Mouse (Mus musculus) erythroblast, embryonic 14.5 days (primary cell): ENCODE measurements around the gene Patj. TPM values are rescaled to one million over a fixed set of nuclear protein-coding genes. Genes with fewer than 3 reads are reported as not detected.

Experiments used
- H3K27me3 ChIP-seq: 2 replicates; pipeline ENCODE4 v1.6.1; 2012; ENCODE audit warnings: inconsistent platforms; ENCODE audit not compliant: control insufficient read depth
- H3K36me3 ChIP-seq: 2 replicates; pipeline ENCODE4 v1.6.1; 2012; ENCODE audit warnings: mild to moderate bottlenecking, inconsistent platforms; ENCODE audit not compliant: control insufficient read depth
- H3K4me1 ChIP-seq: 2 replicates; pipeline ENCODE4 v1.6.1; 2012; ENCODE audit warnings: inconsistent platforms; ENCODE audit not compliant: control insufficient read depth
- H3K4me3 ChIP-seq: replicated peaks from 2 replicates; pipeline ENCODE3; 2012; ENCODE audit warnings: moderate library complexity, mild to moderate bottlenecking, inconsistent platforms
- H3K9me3 ChIP-seq: 2 replicates; pipeline ENCODE4 v1.6.1; 2012; ENCODE audit warnings: low read length, inconsistent platforms, mixed read lengths; ENCODE audit not compliant: control insufficient read depth
- GATA1 ChIP-seq: IDR thresholded peaks from 2 replicates; pipeline ENCODE4 v1.6.1; 2012; ENCODE audit warnings: low read length, inconsistent platforms, mixed read lengths
- TAL1 ChIP-seq: IDR thresholded peaks from 3 replicates; pipeline ENCODE4 v1.6.1; 2012; ENCODE audit warnings: low read length, inconsistent platforms, mixed read lengths
- polyA plus RNA-seq: library from polyadenylated mRNA; stranded (reverse); fragments of >175 nt; gene quantifications from 2 replicates; pipeline ENCODE4 v1.2.3, GENCODE M21; 2012

Gene Patj
- polyA plus RNA-seq = not detected in 2 replicates

DNA sequence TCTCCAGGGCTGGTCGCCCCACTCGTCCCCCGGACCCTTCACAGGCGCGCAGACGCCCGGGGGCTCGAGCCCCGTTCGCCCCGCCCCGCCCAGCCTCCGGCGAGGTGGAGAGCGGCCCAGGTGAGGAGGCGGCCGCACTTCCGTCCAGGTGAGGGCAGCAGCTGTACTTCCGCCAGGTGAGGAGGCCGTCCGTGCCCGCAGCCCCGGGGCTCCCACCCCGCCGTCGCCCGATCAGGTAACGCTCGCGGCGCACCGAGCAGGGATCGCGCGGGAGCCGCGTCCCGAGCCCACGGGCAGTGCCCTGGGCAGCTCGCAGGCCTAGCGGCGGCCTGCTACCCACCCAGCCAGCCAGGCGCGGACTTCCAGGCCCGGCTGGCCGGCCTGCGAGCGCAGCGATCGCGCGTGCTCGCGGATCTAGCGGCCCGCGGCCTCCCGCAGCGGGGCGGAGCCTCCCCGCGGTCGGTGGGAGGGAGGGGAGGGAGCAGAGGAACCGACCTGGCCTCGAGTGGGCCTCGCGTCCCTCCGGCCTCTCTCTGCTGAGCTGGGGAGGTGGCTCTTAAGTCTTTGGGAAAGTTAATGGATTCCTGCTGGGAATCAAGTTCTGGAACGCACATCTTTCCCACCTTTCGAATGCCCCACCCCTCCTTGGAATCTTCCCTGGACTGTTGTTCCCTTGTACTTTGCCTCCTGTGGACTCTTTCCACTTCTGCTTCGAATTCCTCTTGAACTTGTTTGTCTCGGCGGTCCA, at the start of gene Patj:
Gene Patj (plus strand): TSS at position 96 of the 748 bp plus-strand sequence.
- H3K9me3 ChIP-seq = no peaks in the 10 kb centered on the region
- H3K27me3 ChIP-seq = peaks cover 24% of the 10 kb centered on the region
- peaks cover 8% of the 10 kb centered on the region for H3K4me1 ChIP-seq
- TF ChIP-seq TAL1 = no peak
- TF ChIP-seq GATA1 = no peak
- H3K4me3 ChIP-seq = peak within 1 kb of the TSS; percentile 59
- H3K36me3 ChIP-seq = no peaks in the 10 kb centered on the region

DNA sequence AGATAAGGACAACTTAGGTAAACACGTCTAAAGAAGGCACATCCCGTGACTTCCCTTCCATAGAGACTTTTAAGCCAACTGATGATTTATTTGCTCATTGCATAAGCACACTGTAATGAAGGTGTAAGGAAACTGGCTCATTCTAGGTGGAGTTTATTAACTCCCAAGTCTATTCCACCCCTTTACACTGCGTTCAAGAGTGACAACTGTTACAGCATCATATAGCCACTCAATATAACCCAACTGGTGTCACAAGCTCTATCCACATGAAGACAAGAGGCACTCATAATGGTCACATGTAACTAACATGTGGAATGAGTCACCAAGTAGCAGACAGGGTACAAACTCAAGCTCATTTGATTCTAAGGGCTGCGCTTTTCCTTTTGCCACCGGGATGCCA, 47.0 kb upstream of the Patj start:
- TF ChIP-seq TAL1 (no peak), GATA1 (no peak)
- Histone ChIP-seq H3K27me3 (no peaks in the 10 kb centered on the region), H3K4me1 (peaks cover 2% of the 10 kb centered on the region; the same call in 1 of the 2 replicates), H3K36me3 (no peaks in the 10 kb centered on the region), H3K4me3 (no peak overlapping the region), H3K9me3 (no peaks in the 10 kb centered on the region)

- TF ChIP-seq TAL1 (no peak), GATA1 (no peak)
- no peak overlapping the region for H3K4me3 ChIP-seq
- H3K4me1 ChIP-seq = no peaks in the 10 kb centered on the region
- no peaks in the 10 kb centered on the region for H3K27me3 ChIP-seq
- peaks cover 23% of the 10 kb centered on the region for H3K36me3 ChIP-seq
- H3K9me3 ChIP-seq = no peaks in the 10 kb centered on the region
Observed at GRCm38 (mm10) chr4:98358034-98358809, 37.4 kb upstream of the Patj start.

GRCm38 (mm10) chr4:98375401-98375800, 20.2 kb upstream of the Patj start:
- TF ChIP-seq GATA1 (no peak), TAL1 (no peak)
- H3K27me3 ChIP-seq = no peaks in the 10 kb centered on the region

DNA sequence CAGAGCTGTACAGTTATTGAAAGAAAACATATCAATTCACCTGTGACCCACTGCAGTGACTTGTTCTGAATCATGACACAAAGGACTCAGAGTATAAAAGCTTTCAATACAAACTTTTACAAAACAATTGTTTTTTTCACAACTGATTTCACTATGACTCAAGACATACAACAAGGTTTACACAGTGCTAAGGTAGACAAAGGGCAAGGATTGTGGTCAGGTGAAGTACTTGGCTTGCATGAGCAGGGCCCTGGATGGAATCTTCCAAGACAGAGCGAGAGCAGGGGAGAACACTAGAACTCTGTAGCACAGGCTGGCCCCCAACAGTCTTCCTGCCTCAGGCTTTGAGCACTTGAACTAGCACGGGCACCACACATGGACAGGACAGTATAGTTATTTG, 18.6 kb upstream of the Patj start:
- Histone ChIP-seq H3K27me3 (no peaks in the 10 kb centered on the region), H3K9me3 (no peaks in the 10 kb centered on the region), H3K36me3 (peaks cover 9% of the 10 kb centered on the region), H3K4me3 (no peak overlapping the region), H3K4me1 (peaks cover 3% of the 10 kb centered on the region)
- TF ChIP-seq GATA1 (no peak), TAL1 (no peak)

More at GRCm38 (mm10) chr4:98375401-98375800, 20.2 kb upstream of the Patj start:
- H3K4me3 ChIP-seq = no peak overlapping the region
- H3K9me3 ChIP-seq = no peaks in the 10 kb centered on the region
- H3K36me3 ChIP-seq = peaks cover 14% of the 10 kb centered on the region
- H3K4me1 ChIP-seq = peaks cover 3% of the 10 kb centered on the region

- Histone ChIP-seq H3K4me3 (peak within 1 kb of the TSS; percentile 87), H3K9me3 (no peaks in the 10 kb centered on the region), H3K4me1 (peaks cover 12% of the 10 kb centered on the region), H3K36me3 (peaks cover 5% of the 10 kb centered on the region), H3K27me3 (no peaks in the 10 kb centered on the region)
- TF ChIP-seq GATA1 (no peak), TAL1 (no peak)
Observed at GRCm38 (mm10) chr4:98382716-98383424, 12.7 kb upstream of the Patj start, which contains the start of gene Tm2d1. Gene Tm2d1, minus strand, starts transcription at chr4:98383306.

GRCm38 (mm10) chr4:98385036-98385435, 10.5 kb upstream of the Patj start:
- TF ChIP-seq TAL1 (no peak), GATA1 (no peak)
- no peaks in the 10 kb centered on the region for H3K9me3 ChIP-seq
- no peaks in the 10 kb centered on the region for H3K27me3 ChIP-seq
- H3K4me1 ChIP-seq = peaks cover 12% of the 10 kb centered on the region
- H3K36me3 ChIP-seq = no peaks in the 10 kb centered on the region
- H3K4me3 ChIP-seq = no peak overlapping the region

GRCm38 (mm10) chr4:98395346-98395689, 267 bp upstream of the Patj start:
- TF ChIP-seq TAL1 (no peak), GATA1 (no peak)
- Histone ChIP-seq H3K36me3 (no peaks in the 10 kb centered on the region), H3K4me3 (peak overlapping the region; percentile 59), H3K9me3 (no peaks in the 10 kb centered on the region), H3K4me1 (peaks cover 8% of the 10 kb centered on the region), H3K27me3 (peaks cover 24% of the 10 kb centered on the region)
